Mouse (Mus musculus) CD4-positive, CD25-positive, alpha-beta regulatory T cell, adult 9 weeks (primary cell): Measurements from ENCODE around the gene Taar7f. TPM values are rescaled to one million over a fixed set of nuclear protein-coding genes. Genes with fewer than 3 reads are reported as not detected.

Experiments
- polyA plus RNA-seq: library from polyadenylated mRNA; unstranded; fragments of 100-300 nt; shearing (Covaris generic); gene quantifications from one replicate; pipeline ENCODE4 v1.2.1, GENCODE M21; 2017

The Taar7f gene
- not detected for polyA plus RNA-seq

DNA sequence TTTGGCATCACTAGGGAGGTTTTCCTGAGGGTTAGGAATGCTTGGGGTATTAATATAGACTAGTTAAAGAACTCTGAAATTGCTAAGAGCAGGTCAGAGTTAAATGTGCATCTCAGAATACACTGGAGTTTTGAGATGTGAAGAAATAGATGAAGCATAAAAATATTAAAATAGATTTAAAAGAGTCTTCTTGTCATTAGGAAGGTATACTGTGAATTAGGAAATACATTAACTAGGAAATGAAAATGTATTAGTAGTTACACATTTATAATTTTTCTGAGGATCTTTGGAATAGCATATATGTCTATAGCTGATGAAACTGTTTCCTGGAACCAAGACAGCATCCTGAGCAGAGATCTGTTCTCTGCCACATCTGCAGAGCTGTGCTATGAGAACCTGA, at the start of gene Taar7f:
Taar7f (plus strand) TSS at position 301 of the 400 bp plus-strand sequence.

DNA sequence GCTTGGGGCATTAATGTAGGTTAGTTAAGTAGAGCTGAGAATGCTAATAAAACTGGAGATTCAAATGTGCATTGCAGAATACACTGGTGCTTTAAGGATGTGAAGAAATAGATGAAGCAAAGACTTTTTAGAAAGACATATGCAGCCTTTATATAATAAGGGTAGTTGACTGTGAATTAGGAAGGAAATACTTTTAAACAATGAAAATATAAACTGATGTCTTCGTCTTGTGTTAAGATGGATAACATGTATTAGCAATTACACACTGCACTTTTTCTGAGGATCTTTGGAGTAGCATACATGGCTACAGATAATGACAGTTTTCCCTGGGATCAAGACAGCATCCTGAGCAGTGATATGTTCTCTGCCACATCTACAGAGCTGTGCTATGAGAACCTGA, 49.7 kb upstream of the Taar7f start, which contains the start of gene Taar7b:
Taar7b (plus strand) TSS at position 301 of the 400 bp plus-strand sequence.

DNA sequence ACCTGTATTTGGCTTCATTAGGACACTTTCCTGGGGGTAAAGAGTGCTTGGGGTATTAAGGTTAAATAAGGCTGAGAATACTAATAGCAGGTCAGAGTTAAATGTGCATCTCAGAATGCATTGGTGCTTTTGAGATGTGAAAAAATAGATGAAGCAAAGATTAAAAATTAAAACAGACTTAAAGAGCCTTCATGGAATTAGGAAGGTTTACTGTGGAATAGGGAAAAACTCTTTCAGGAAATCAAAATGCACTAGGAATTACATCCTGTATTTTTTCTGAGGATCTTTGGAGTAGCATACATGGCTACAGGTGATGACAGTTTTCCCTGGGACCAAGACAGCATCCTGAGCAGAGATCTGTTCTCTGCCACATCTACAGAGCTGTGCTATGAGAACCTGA, 22.4 kb upstream of the Taar7f start, which contains the start of gene Taar7d:
Taar7d (plus strand) TSS at position 301 of the 400 bp plus-strand sequence.

DNA sequence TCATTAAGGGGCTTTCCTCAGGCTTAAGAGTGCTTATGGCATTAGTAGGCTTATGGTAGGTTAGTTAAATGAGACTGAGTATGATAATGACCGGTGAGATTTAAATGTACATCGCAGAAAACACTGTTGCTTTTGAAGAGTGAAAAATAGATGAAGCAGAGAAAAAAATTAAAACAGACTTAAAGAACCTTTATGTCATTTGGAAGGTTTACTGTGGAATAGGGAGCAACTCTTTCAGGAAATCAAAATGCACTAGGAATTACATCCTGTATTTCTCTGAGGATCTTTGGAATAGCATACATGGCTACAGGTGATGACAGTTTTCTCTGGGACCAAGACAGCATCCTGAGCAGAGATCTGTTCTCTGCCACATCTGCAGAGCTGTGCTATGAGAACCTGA, 12.0 kb upstream of the Taar7f start, which contains the start of gene Taar7e:
Taar7e (plus strand) TSS at position 301 of the 400 bp plus-strand sequence.

DNA sequence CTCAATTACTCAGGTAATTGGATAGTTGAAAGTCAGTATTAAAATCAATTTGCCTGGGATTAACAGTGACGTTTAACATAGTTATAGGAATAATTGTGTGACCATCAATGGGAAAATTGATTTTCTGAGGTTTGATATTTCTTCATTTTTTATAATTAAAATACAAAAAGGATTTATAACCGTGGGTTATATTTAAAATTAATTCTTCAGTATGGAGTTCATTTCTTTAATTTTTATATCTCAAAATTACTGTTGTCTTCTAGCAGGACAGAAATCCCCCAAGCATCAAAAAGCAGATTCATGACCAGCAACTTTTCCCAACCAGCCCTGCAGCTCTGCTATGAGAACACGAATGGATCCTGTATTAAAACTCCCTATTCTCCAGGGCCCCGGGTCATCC, 26.9 kb downstream of the Taar7f start, which contains the start of gene Taar8a:
Taar8a (plus strand) TSS at position 301 of the 400 bp plus-strand sequence.

DNA sequence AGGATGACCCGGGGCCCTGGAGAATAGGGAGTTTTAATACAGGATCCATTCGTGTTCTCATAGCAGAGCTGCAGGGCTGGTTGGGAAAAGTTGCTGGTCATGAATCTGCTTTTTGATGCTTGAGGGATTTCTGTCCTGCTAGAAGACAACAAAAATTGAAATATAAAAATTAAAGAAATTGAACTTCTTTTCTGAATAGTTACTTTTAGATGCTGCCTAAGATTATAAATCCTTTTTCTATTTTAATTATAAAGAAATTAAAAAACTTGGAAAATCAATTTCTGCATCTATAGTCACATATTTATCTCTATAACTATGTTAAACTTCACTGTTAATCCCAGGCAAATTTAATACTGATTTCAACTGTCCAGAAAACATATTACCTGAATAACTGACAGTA, 42.9 kb downstream of the Taar7f start, which contains the start of gene Taar8b:
Taar8b (minus strand) TSS at position 101 of the 400 bp plus-strand sequence.

Other genes starting within 250 kb of the Taar7f start
- 0.15 TPM for gene Vnn3, start 198.0 kb upstream of the Taar7f start, polyA plus RNA-seq
- not detected for gene Vnn1, start 154.8 kb upstream of the Taar7f start, polyA plus RNA-seq
- gene Taar1, start 129.2 kb upstream of the Taar7f start, polyA plus RNA-seq: 0.25 TPM
- not detected for gene Taar2, start 110.9 kb upstream of the Taar7f start, polyA plus RNA-seq
- gene Taar3, start 100.0 kb upstream of the Taar7f start, polyA plus RNA-seq: not detected
- not detected for gene Taar4, start 89.0 kb upstream of the Taar7f start, polyA plus RNA-seq
- not detected for gene Taar5, start 78.8 kb upstream of the Taar7f start, polyA plus RNA-seq
- gene Taar6, start 63.9 kb upstream of the Taar7f start, polyA plus RNA-seq: not detected
- not detected for gene Taar7a, start 56.0 kb upstream of the Taar7f start, polyA plus RNA-seq
- not detected for gene Taar7b, start 49.6 kb upstream of the Taar7f start, polyA plus RNA-seq
- not detected for gene Taar7d, start 22.3 kb upstream of the Taar7f start, polyA plus RNA-seq
- gene Taar7e, start 11.9 kb upstream of the Taar7f start, polyA plus RNA-seq: not detected
- not detected for gene Taar8a, start 27.0 kb downstream of the Taar7f start, polyA plus RNA-seq
- not detected for gene Taar8b, start 42.8 kb downstream of the Taar7f start, polyA plus RNA-seq
- gene Taar8c, start 52.4 kb downstream of the Taar7f start, polyA plus RNA-seq: not detected
- not detected for gene Taar9, start 60.0 kb downstream of the Taar7f start, polyA plus RNA-seq
- gene Stx7, start 99.8 kb downstream of the Taar7f start, polyA plus RNA-seq: 47.3 TPM
- gene Moxd1, start 174.0 kb downstream of the Taar7f start, polyA plus RNA-seq: not detected